Mouse (Mus musculus) heart, adult 8-10 months (tissue): Measurements from ENCODE around the gene Sec24c. TPM values are rescaled to one million over a fixed set of nuclear protein-coding genes. Genes with fewer than 3 reads are reported as not detected.
"Not testable (repeated sequence)": the region's sequence is repeated elsewhere in the genome, so short reads cannot be mapped to it uniquely, and the experiment has no call there.

Experiments
- DNase-seq: peaks from one replicate; pipeline ENCODE4 v3.0.0; 2022; ENCODE audit warnings: low spot score
- total RNA-seq, 4 experiments: library from RNA; stranded (reverse); gene quantifications; 2 replicates each; pipeline ENCODE4 v1.2.4; 2022

Gene Sec24c
- total RNA-seq, 4 experiments from 2014 or later, result 97.9 to 110 (median 103) TPM

- peak; percentile 42 for DNase-seq
Measured at GRCm38 (mm10) chr14:20696986-20697385, 22.9 kb downstream of the Sec24c start.

DNA sequence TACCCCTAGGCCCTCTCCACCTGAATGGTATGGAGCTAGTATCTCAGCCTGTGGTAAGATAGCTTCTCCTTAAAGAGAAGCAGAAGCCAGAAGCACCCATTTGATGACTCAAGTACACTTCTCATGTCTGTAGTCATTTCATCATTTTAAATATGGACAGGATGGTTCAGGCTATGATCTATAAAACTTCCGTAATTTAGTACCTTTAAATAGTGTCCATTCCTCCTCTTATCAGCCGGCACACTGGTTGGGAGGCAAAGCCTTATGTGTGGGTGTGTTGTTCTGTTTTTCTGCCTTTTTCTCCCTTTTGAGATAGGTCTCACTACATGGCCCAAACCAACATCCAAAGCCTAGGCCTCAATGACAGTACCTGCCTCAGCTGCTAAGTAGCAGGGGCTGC lies 24.4 kb downstream of the Sec24c start:
- DNase-seq, result no peak

- DNase-seq, result no peak
Measured at GRCm38 (mm10) chr14:20700362-20700761, 26.3 kb downstream of the Sec24c start.

GRCm38 (mm10) chr14:20701554-20701953 lies 27.4 kb downstream of the Sec24c start:
- DNase-seq, result no peak

DNA sequence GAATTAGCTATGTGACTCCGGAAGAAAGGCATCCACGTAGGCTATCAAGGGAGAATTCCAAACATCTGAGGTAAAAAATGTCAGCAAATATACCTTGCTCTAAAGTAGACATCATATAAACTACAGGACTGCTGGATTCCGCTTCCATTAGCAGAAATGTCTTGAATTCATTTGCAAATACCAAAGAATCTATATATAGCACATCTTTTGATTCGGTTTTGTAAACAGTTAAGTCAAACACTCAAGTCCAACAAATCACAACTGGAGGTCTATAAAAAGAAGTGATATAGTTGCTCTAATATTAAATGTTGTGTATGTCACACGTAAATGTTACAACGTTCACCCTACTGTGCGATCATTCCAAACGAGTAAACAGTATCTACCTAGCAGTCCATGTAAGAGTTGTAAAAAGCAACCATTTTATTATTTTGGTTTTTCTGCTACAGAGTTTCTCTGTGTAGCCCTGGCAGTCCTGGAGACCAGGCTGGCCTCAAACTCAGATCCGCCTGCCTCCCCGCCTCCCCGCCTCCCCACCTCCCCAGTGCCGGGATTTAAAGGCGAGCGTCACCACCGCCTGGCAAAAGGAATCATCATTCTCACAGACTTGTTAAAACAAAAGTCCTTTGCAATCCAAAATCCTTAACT lies 28.1 kb downstream of the Sec24c start:
- no peak for DNase-seq

DNA sequence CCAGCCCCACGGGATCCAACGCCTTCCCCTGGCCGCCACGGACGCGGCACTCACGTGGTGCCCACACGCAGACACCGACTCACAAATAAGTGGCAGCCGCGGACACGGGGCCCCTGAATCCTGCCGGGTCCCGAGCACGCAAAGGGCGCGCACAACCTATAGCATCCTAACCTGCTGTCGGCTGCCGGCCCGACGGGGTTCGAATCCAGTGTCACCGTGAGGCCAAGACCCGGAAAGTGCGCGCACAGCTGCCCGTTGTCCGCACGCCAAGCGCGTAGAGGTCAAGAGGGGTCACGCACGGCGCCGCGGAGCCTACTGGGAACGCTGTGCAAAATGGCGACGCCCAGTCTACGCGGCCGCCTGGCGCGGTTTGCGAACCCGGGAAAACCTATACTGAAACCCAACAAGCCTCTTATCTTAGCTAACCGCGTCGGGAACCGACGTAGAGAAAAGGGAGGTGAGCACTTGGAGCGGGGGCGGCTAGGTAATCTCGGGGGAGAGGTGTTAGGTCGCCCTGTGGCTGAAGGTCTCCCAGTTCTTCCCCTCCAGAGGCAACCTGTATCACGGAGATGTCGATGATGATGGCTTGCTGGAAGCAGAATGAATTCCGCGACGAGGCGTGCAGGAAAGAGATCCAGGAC lies 28.8 kb downstream of the Sec24c start, which contains the start of gene Chchd1:
TSS of gene Chchd1 (plus strand) at position 266 of the 641 bp plus-strand sequence.
- DNase-seq, result peak; percentile 92

- not testable (repeated sequence) for DNase-seq
Measured at GRCm38 (mm10) chr14:20703461-20703860, 29.4 kb downstream of the Sec24c start.

GRCm38 (mm10) chr14:20707201-20708190 lies 33.4 kb downstream of the Sec24c start, which contains the start of gene Zswim8:
TSS of gene Zswim8 (plus strand) at chr14:20707552.
- DNase-seq, result peak; percentile 91

DNA sequence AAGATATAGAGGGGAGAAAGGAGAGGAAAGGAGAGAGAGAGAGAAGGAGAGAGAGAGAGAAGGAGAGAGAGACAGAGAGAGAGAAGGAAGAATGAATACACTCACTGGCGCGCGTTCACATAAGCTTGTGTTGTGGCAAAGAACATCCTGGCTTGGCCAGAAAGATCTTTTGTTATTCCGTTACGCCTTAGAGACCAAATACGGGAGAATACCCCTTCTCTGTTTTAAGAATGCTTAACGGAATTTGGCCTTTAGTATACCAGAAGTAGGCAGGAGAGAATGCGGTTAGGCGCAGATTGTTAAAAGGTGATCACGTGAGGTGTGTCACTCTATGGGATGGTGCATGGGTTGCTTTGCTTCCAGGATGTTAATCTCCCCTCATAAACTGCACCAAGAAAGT lies 34.1 kb downstream of the Sec24c start:
- no peak for DNase-seq

DNA sequence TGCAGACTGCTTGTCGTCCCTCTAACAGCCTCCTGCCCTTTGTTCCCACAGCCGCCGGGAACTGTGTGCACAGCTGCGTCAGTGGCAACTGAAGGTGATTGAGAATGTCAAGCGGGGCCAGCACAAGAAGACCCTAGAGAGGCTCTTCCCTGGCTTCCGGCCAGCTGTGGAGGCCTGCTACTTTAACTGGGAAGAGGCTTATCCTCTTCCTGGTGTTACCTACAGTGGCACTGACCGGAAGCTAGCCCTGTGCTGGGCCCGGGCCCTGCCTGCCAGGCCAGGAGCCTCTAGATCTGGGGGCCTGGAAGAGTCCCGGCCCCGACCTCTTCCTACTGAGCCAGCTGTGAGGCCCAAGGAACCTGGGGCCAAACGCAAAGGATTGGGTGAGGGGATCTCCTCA lies 39.7 kb downstream of the Sec24c start:
- no peak for DNase-seq

GRCm38 (mm10) chr14:20718443-20718842 lies 44.3 kb downstream of the Sec24c start:
- no peak for DNase-seq

DNA sequence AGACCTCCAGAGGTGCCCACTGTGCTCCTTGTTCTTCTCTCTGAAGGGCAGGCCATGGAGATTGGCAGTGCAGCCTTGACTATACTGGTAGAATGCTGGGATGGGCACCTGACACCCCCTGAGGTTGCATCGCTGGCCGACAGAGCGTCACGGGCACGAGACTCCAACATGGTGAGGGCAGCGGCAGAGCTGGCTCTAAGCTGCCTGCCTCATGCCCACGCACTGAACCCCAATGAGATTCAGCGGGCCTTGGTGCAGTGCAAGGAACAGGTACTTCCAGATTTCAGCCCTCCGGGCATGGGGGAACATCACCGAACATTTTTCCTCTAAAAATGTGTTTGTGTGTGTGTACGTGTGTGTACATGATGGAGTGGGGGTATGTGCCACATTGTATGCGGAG lies 45.7 kb downstream of the Sec24c start:
- no peak for DNase-seq

DNA sequence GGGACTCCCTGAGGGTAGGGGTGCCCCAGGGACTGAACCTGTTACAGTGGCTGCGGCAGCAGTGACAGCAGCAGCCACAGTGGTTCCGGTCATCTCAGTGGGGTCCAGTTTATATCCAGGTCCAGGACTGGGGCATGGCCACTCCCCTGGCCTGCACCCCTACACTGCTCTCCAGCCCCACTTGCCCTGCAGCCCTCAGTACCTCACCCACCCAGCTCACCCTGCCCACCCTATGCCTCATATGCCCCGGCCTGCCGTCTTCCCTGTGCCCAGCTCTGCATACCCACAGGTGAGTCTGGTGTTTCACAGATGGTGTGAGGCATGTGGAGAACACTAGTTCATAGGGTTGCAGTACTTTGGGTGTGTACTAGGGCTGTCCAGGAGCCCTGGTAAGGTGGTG lies 47.3 kb downstream of the Sec24c start:
- no peak for DNase-seq

GRCm38 (mm10) chr14:20723006-20723405 lies 48.9 kb downstream of the Sec24c start:
- no peak for DNase-seq

DNA sequence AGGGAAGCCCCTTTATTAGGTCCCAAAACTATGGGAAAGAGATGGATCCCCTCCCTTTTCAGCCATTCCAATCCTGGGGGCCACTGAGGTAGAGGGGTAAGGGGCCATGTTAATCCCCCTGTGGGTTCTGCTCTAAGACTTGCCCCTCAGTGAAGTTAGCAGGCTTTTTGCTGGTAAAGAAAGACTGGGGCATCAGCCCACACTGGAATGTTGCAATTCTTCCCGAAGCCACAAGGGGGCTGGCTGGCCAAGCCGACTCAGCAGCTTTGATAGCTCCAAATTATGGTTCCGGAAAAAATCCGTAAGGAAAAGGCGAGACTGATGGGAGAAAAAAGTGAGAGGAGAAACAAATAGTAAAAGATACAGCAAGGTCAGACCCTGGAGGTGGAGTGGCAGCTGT lies 49.9 kb downstream of the Sec24c start:
- peak; percentile 64 for DNase-seq

GRCm38 (mm10) chr14:20725660-20726339 lies 51.7 kb downstream of the Sec24c start:
- no peak for DNase-seq

DNA sequence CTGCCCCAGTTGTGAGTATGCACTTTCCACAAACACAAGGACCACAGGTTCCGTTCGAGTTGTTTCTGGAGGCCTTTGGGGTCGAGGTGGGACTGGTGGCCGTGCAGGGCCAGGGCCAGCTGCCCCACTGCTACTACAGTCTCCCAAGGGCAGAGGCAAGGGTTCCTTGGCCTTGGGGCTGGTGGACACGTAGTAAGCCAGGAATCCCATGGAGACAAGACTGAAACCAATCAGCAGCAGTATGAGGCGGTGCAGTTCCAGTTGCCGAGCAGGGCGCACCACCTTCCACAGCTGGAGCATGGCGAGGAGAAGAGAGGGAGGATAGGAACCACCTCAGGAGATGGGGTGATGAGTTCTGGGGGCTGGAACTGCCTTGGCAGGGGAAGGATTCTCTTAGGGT lies 55.8 kb downstream of the Sec24c start:
- DNase-seq, result no peak

DNA sequence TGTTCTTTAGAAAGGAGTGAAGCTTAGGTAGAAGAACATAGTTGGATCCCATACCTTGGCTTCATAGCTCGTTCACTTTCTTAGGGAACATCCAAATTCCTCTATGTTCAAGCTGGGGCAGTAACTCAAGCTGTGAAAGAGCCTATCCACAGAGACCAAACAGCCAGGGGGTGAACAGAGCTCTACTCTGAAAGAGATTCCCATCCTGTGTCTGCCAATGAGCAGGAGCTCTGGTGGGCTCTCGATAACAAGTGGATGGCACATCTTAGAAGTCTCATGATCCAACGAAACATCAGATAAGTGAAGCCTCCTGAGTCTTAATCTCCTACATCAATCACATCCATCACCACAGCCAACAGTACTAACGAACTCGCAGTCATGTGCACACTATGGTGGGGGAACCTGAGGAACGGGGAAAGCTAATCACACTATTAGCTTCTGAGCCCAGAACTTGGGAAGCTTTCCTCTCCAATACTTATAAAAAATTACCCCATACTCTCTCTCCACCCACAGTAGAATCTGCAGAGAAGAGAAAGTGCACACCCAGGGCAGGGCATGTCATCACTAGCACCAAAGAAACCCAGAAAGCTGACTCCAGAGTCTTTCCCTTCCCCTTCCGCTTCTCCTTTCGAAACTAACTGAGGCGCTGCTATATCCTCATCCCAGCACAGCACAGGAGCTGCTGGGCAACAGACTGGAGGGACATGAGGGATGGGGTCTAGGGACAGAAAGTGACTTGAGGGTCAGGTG lies 56.9 kb downstream of the Sec24c start:
- DNase-seq, result no peak

- peak; percentile 22 for DNase-seq
Measured at GRCm38 (mm10) chr14:20733041-20733951, 59.2 kb downstream of the Sec24c start.
